Mouse (Mus musculus) E14TG2a.4 (cell line): ENCODE results near the gene Scgb1a1.

Source experiments
- CTCF ChIP-seq: conservative IDR thresholded peaks from 2 replicates; pipeline ENCODE4 v1.5.1; 2014; ENCODE audit warnings: low read length
- POU5F1 ChIP-seq: IDR thresholded peaks from 2 replicates; pipeline ENCODE4 v1.6.1; 2014; ENCODE audit warnings: low read length, borderline replicate concordance

DNA sequence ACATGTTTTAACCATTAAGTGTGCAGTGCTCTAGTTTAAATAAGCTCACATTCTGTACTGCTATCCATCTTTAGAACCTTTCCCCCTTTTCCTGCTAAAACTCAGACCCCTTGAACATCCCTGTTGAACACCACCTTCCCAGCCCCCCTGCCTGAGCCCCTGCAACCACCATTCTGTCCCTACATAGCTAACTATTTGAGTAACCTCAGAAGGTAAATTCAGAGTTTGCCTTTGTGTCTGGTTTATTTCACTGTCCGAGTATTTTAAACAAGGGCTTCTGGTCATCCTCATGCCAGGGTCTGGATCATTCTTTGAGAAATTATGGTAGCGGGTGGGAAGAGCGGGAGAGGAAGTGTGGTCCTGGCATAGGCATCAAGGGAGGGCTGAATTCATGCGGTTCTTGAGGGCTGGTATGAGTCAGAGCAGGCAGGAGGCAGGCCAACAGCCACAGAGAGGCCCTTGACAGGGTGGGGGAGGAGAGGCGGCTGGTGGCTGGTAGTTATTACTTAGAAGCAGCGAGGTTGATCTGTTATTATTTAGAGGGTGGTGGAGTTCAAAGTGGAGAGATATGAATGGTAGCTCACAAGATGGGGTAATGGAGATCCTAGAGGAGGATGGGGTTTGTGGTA lies 34.8 kb downstream of the Scgb1a1 start:
- TF ChIP-seq CTCF (no peak), POU5F1 (no peak)
